Comparison of ENCODE assay signal across 32 mouse cellular contexts in the genomic region with DNA sequence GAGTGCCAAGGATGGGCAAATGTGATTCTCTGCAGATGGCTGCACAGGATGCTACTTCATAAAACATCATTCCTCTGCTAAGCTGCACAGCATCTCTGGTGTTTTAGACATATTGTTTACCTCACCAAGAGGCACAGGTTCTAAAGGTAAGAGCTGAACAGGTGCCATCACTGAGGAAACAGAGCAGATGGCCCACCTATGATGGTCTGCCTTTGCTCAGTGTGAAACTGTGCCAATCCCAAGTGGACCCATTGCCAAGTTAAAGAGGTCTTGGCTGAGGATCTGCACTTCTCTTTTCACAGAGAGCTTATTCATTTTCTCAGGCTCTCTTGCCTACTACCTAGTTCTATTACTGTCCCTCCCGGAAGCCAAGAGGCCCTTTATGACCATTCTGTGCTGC.
DNase-seq lines count a peak whose midpoint lies in the region; ATAC-seq and TF ChIP-seq lines count a peak whose summit lies in the region.
"Had no signal": no experiment of that assay in that cellular context is flagged by ENCODE, and none has a peak within 500 bp of the region (broad histone marks: within the 10 kb centered on the region; RNA-seq: fewer than 3 reads in every experiment).

No protein-coding gene starts in this region.

- no peak for ATAC-seq in midbrain, postnatal 0 days (ENCODE audit: low FRiP score)
- no peak for ATAC-seq in midbrain, embryonic 16.5 days
- ATAC-seq: activated CD4-positive, CD25-positive, alpha-beta regulatory T cell, adult 4 months; forebrain, embryonic 16.5 days; intestine, embryonic 15.5 days had no signal

- H3K4me2 ChIP-seq in midbrain, postnatal 0 days (ENCODE audit: low read depth, low read length, poor library complexity, severe bottlenecking) = no peak overlapping the region
- no peak overlapping the region for H3K4me2 ChIP-seq in midbrain, embryonic 16.5 days (ENCODE audit: low read length)
- H3K4me2 ChIP-seq: embryonic facial prominence, embryonic 12.5 days; hindbrain, embryonic 15.5 days; intestine, embryonic 15.5 days; limb, embryonic 13.5 days; liver, embryonic 11.5 days; lung, embryonic 15.5 days; midbrain, embryonic 11.5 days had no signal

- H3K4me1 ChIP-seq in midbrain, postnatal 0 days (ENCODE audit: insufficient read depth, low read length) = no peaks in the 10 kb centered on the region
- no peaks in the 10 kb centered on the region for H3K4me1 ChIP-seq in midbrain, embryonic 16.5 days (ENCODE audit: control insufficient read depth, insufficient read depth, low read length)
- H3K4me1 ChIP-seq: embryonic facial prominence, embryonic 12.5 days; forebrain, embryonic 10.5 days; heart, embryonic 10.5 days; hindbrain, embryonic 15.5 days; intestine, embryonic 15.5 days; limb, embryonic 13.5 days; lung, embryonic 15.5 days had no signal

- 96% methylated on average over 1 of the region's 1 CpGs for WGBS in midbrain, postnatal 0 days
- 92% methylated on average over 1 of the region's 1 CpGs for WGBS in midbrain, embryonic 16.5 days

- H3K27me3 ChIP-seq in midbrain, postnatal 0 days (ENCODE audit: insufficient read depth, low read length) = no peaks in the 10 kb centered on the region
- H3K27me3 ChIP-seq in midbrain, embryonic 16.5 days (ENCODE audit: control insufficient read depth, insufficient read depth, low read depth, low read length) = no peaks in the 10 kb centered on the region
- H3K27me3 ChIP-seq: CH12.LX; embryonic facial prominence, embryonic 12.5 days; hindbrain, embryonic 15.5 days; intestine, embryonic 15.5 days; limb, embryonic 13.5 days; lung, embryonic 15.5 days had no signal

- H3K4me3 ChIP-seq in midbrain, postnatal 0 days (ENCODE audit: low read depth, low read length) = no peak overlapping the region
- no peak overlapping the region for H3K4me3 ChIP-seq in midbrain, embryonic 16.5 days (ENCODE audit: low read depth, low read length)
- H3K4me3 ChIP-seq: embryonic facial prominence, embryonic 12.5 days; forebrain, embryonic 10.5 days; heart, embryonic 10.5 days; hindbrain, embryonic 15.5 days; intestine, embryonic 15.5 days; limb, embryonic 13.5 days; lung, embryonic 15.5 days had no signal

- H3K9me3 ChIP-seq in midbrain, postnatal 0 days (ENCODE audit: low read length) = no peaks in the 10 kb centered on the region
- no peaks in the 10 kb centered on the region for H3K9me3 ChIP-seq in midbrain, embryonic 16.5 days (replicated peaks; ENCODE audit: control insufficient read depth, low read length, poor library complexity, severe bottlenecking)
- H3K9me3 ChIP-seq: embryonic facial prominence, embryonic 12.5 days; forebrain, embryonic 10.5 days; heart, embryonic 10.5 days; hindbrain, embryonic 15.5 days; intestine, embryonic 15.5 days; limb, embryonic 13.5 days; lung, embryonic 15.5 days had no signal

- no peak overlapping the region for H3K27ac ChIP-seq in midbrain, postnatal 0 days (ENCODE audit: low read depth, low read length)
- no peak overlapping the region for H3K27ac ChIP-seq in midbrain, embryonic 16.5 days (ENCODE audit: low read length)
- H3K27ac ChIP-seq: embryonic facial prominence, embryonic 12.5 days; forebrain, embryonic 10.5 days; heart, embryonic 10.5 days; hindbrain, embryonic 15.5 days; intestine, embryonic 15.5 days; kidney, postnatal 0 days; limb, embryonic 13.5 days; lung, embryonic 15.5 days had no signal

- no peaks in the 10 kb centered on the region for H3K36me3 ChIP-seq in midbrain, postnatal 0 days (ENCODE audit: insufficient read depth, low read length)
- H3K36me3 ChIP-seq in midbrain, embryonic 16.5 days (ENCODE audit: control insufficient read depth, insufficient read depth, low read length) = no peaks in the 10 kb centered on the region
- H3K36me3 ChIP-seq: embryonic facial prominence, embryonic 12.5 days; forebrain, embryonic 10.5 days; heart, embryonic 10.5 days; hindbrain, embryonic 15.5 days; intestine, embryonic 15.5 days; limb, embryonic 13.5 days; lung, embryonic 15.5 days had no signal

- no peak for TF ChIP-seq CTCF in midbrain, postnatal 0 days (IDR thresholded peaks at IDR 0.05)

- DNase-seq in midbrain, postnatal 0 days (ENCODE audit: low spot score) = peak; percentile 29
- DNase-seq in cerebellum, adult 11 months = peak; percentile 65
- peak; percentile 61 for DNase-seq in cerebellum, adult 8-10 months
- peak; percentile 78 to 83 for DNase-seq in cerebellum, postnatal 25 days
- DNase-seq in layer of hippocampus, adult 9-10 months (ENCODE audit: low spot score) = no peak
- no peak for DNase-seq in left cerebral cortex, postnatal 25 days (ENCODE audit: low spot score in 2 of 2)
- DNase-seq in gastrocnemius, postnatal 36 days = no peak
- DNase-seq: adrenal gland, adult 2 months; adrenal gland, postnatal 36 days; B cell, adult 2 months; embryo, embryonic 11 days; gastrocnemius, postnatal 10 days; heart, postnatal 4 days; kidney, adult 2 months; kidney, postnatal 4 days; layer of hippocampus, postnatal 36 days; retina, postnatal 1 day; right cerebral cortex, postnatal 14 days had no signal

- intact Hi-C loops in left cerebral cortex, postnatal 25 days (cut with DNase I) = no loop called here
- intact Hi-C loops in gastrocnemius, postnatal 36 days (cut with DNase I) = no loop called here

- H3K9ac ChIP-seq in midbrain, postnatal 0 days (replicated peaks; ENCODE audit: low read length, poor library complexity, severe bottlenecking) = no peak overlapping the region
- no peak overlapping the region for H3K9ac ChIP-seq in midbrain, embryonic 16.5 days (ENCODE audit: low read depth, low read length)
- H3K9ac ChIP-seq: embryonic facial prominence, embryonic 12.5 days; hindbrain, embryonic 15.5 days; intestine, embryonic 15.5 days; limb, embryonic 13.5 days; lung, embryonic 15.5 days had no signal

Comparison
In these comparisons a context has a peak if more than half of its experiments do, and no peak if none do; other contexts are left out.
1. DNase-seq: peak in midbrain, postnatal 0 days (single experiment), cerebellum, adult 11 months (single experiment), cerebellum, adult 8-10 months (single experiment) and cerebellum, postnatal 25 days (2 of 2); none in layer of hippocampus, adult 9-10 months (single experiment), left cerebral cortex, postnatal 25 days (0 of 2) and gastrocnemius, postnatal 36 days (0 of 2).